Mouse (Mus musculus) E14TG2a.4 (cell line): ENCODE results near the gene Cyp2c54.
"Not testable (repeated sequence)": the region's sequence is repeated elsewhere in the genome, so short reads cannot be mapped to it uniquely, and the experiment has no call there.

Source experiments
- CTCF ChIP-seq: conservative IDR thresholded peaks from 2 replicates; pipeline ENCODE4 v1.5.1; 2014; ENCODE audit warnings: low read length
- POU5F1 ChIP-seq: IDR thresholded peaks from 2 replicates; pipeline ENCODE4 v1.6.1; 2014; ENCODE audit warnings: low read length, borderline replicate concordance

GRCm38 (mm10) chr19:40119624-40120023 lies 46.0 kb upstream of the Cyp2c54 start:
- not testable (repeated sequence) for TF ChIP-seq CTCF, POU5F1
